Mouse (Mus musculus) lung, postnatal 4 days (tissue): ENCODE results near the gene Smg6.

Experiments used
- DNase-seq, 2 experiments: peaks; one replicate each; pipeline ENCODE4 v3.0.0; 2021

The Smg6 gene

GRCm38 (mm10) chr11:74925577-74926387, at the start of gene Smg6, which contains the start of gene Srr:
TSS of gene Smg6 (plus strand) at chr11:74925823.
TSS of gene Srr (minus strand) at chr11:74925948.
- DNase-seq = peak; percentile 95 to 97

- peak; percentile 44 to 50 for DNase-seq
Measured at GRCm38 (mm10) chr11:74876801-74877200, 48.8 kb upstream of the Smg6 start.

- DNase-seq = no peak
Measured at GRCm38 (mm10) chr11:74880999-74881398, 44.6 kb upstream of the Smg6 start.

- no peak for DNase-seq
Measured at GRCm38 (mm10) chr11:74881979-74882378, 43.6 kb upstream of the Smg6 start.

GRCm38 (mm10) chr11:74883098-74883497, 42.5 kb upstream of the Smg6 start:
- no peak for DNase-seq

GRCm38 (mm10) chr11:74894619-74895018, 31.0 kb upstream of the Smg6 start:
- DNase-seq = no peak

GRCm38 (mm10) chr11:74895980-74896900, 29.4 kb upstream of the Smg6 start:
- peak; percentile 72 to 79 for DNase-seq

GRCm38 (mm10) chr11:74896901-74897677, 28.5 kb upstream of the Smg6 start, which contains the start of gene Sgsm2:
TSS of gene Sgsm2 (minus strand) at chr11:74897060.
- peak; percentile 69 to 81 for DNase-seq

GRCm38 (mm10) chr11:74897678-74898516, 27.7 kb upstream of the Smg6 start, which contains the start of gene Tsr1:
TSS of gene Tsr1 (plus strand) at chr11:74898071.
- peak; percentile 94 to 96 for DNase-seq

GRCm38 (mm10) chr11:74898517-74898827, 27.2 kb upstream of the Smg6 start:
- no peak for DNase-seq

- no peak for DNase-seq
Measured at GRCm38 (mm10) chr11:74901555-74901954, 24.1 kb upstream of the Smg6 start.

GRCm38 (mm10) chr11:74902416-74902815, 23.2 kb upstream of the Smg6 start:
- DNase-seq = no peak

- DNase-seq = no peak
Measured at GRCm38 (mm10) chr11:74907850-74908249, 17.8 kb upstream of the Smg6 start.

- DNase-seq = no peak
Measured at GRCm38 (mm10) chr11:74908618-74909399, 16.8 kb upstream of the Smg6 start.

GRCm38 (mm10) chr11:74909978-74910377, 15.6 kb upstream of the Smg6 start:
- no peak for DNase-seq

- DNase-seq = no peak
Measured at GRCm38 (mm10) chr11:74912492-74912891, 13.1 kb upstream of the Smg6 start.

GRCm38 (mm10) chr11:74919249-74919648, 6.4 kb upstream of the Smg6 start:
- DNase-seq = no peak

GRCm38 (mm10) chr11:74924149-74924548, 1.5 kb upstream of the Smg6 start:
- DNase-seq = peak; percentile 31 to 46

GRCm38 (mm10) chr11:74926388-74927005, 874 bp downstream of the Smg6 start:
- peak in 1 of 2 experiments; percentile 26 for DNase-seq

GRCm38 (mm10) chr11:74927236-74927725, 1.7 kb downstream of the Smg6 start:
- no peak for DNase-seq
